Mouse (Mus musculus) monocyte, adult 5-6 weeks (primary cell): Measurements from ENCODE around the gene Cilp. TPM values are rescaled to one million over a fixed set of nuclear protein-coding genes. Genes with fewer than 3 reads are reported as not detected.

ENCODE experiments used
- ATAC-seq: fragments of 153-309, 156-312 bp; replicated peaks from 2 replicates; pipeline ENCODE4 v1.8.0; 2017; ENCODE audit warnings: mild to moderate bottlenecking; ENCODE audit not compliant: low TSS enrichment, insufficient number of reproducible peaks, severe bottlenecking, poor library complexity, low FRiP score
- total RNA-seq: library from RNA; stranded (forward); fragments of 200-1000, 200-491, 200-594 nt; gene quantifications from 3 replicates; pipeline ENCODE4 v1.2.3, GENCODE M21; 2017

The Cilp gene
- total RNA-seq, 1 experiment from 2014 or later = not detected

- no peak for ATAC-seq
These were observed 62.4 kb downstream of the Cilp start for GRCm38 (mm10) chr9:65327371-65327770.

Other genes with a start within 250 kb of the Cilp start
- 19.3 to 27.9 TPM (median 27.4 TPM) in 3 replicates for gene Hacd3, start 243.5 kb upstream of the Cilp start, total RNA-seq
- 94.5 to 146 TPM (median 99.4 TPM) in 3 replicates for gene Dpp8, start 232.8 kb upstream of the Cilp start, total RNA-seq
- 0.19 TPM in 2 of 3 replicates, not detected in the other for gene Igdcc4, start 163.7 kb upstream of the Cilp start, total RNA-seq
- not detected in 3 replicates for gene Igdcc3, start 124.0 kb upstream of the Cilp start, total RNA-seq
- gene Parp16, start 69.8 kb upstream of the Cilp start, total RNA-seq = 1.9 to 3.1 TPM (median 2.3 TPM) in 3 replicates
- 38.0 to 44.2 TPM (median 39.6 TPM) in 3 replicates for gene Clpx, start 29.1 kb downstream of the Cilp start, total RNA-seq
- gene Pdcd7, start 80.9 kb downstream of the Cilp start, total RNA-seq = 16.3 to 44.7 TPM (median 24.6 TPM) in 3 replicates
- gene Ubap1l, start 95.9 kb downstream of the Cilp start, total RNA-seq = not detected in 3 replicates
- gene Kbtbd13, start 126.5 kb downstream of the Cilp start, total RNA-seq = 0.29 TPM in 1 of 3 replicates, not detected in the others
- 0.95 to 15.8 TPM (median 4.8 TPM) in 3 replicates for gene Rasl12, start 133.3 kb downstream of the Cilp start, total RNA-seq
- gene Slc51b, start 157.8 kb downstream of the Cilp start, total RNA-seq = not detected in 3 replicates
- gene Mtfmt, start 170.6 kb downstream of the Cilp start, total RNA-seq = 11.0 to 16.0 TPM (median 14.8 TPM) in 3 replicates
- gene Spg21, start 195.8 kb downstream of the Cilp start, total RNA-seq = 55.6 to 62.9 TPM (median 60.9 TPM) in 3 replicates